Mouse (Mus musculus) urinary bladder, postnatal 36 days (tissue): Measurements from ENCODE around the gene Ngf.
A peak's percentile ranks its signal among the peaks of the same experiment; 100 is the strongest.

ENCODE experiments used
- DNase-seq, 2 experiments: peaks; one replicate each; pipeline ENCODE4 v3.0.0; 2022; ENCODE audit warnings: low spot score in 2 of 2, mixed read lengths in 1 of 2

Gene Ngf

DNA sequence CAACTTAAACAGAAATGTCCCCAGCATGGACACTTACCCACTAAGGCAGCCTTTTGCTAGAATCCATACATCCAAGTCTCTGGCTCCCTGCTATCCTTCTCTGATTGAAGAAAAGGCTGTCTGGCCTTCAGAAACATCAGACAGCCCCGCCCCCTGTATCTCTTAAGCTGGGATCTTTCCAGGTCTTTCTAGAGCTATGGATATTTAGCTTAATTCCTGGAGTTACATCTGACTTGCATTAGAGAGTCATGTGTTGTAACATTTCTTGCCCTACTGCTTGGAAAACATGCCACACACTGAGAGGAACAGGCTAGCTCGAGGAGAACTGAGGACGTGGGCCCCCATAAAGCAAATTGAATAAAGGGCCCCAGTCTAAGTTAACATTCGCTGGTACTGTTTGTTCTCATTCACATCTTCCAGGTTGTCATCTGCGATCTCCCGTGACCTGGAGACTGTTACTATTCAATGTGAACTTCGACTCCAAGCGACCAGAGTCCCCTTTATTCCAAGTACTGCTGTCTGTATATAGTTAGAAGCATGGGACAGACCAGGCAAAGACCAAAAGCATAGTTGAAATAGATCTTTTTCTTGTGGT lies 38.0 kb downstream of the Ngf start:
- no peak for DNase-seq

GRCm38 (mm10) chr3:102508455-102508854 lies 38.7 kb downstream of the Ngf start:
- DNase-seq: no peak

- no peak for DNase-seq
These were observed 39.9 kb downstream of the Ngf start for GRCm38 (mm10) chr3:102509601-102510000.

DNA sequence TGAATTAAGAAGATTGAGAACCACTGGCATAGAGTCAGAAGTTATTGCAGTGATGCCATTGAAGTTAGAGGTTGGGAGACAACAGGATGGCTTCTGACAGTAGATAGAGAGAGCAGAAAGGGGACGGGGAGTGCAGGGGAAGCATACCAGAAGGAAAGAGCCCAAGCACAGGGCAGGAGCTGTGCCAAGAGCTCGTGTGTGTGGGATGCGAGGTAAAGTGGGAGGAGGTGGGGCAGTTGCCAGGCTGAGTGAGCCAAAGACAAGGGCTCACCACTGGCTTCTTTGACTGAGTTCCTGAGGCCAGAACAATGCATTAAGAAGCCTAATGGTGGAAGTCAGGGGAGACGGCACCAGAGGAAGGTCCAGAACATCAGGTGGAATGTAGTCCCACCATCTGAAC lies 47.2 kb downstream of the Ngf start:
- no peak for DNase-seq

DNA sequence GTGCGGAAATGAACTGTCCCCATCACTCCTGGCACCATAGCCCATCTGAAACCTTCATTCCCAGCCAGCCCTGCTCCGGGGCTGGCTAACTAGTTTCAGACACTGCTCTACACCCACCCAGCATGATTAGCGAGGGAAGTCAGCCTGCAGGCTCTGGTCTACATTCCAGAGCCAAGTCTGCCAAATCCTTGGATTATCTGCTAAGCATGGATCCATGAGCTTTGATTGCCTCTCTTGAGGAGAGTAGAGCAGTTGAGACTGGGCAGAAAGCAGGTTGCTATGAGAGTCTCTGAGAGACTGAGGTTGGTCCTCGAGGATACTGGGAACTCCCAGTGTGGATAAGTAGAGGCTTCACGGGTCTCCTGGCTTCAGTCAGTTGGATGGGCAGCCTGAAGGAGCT lies 51.3 kb downstream of the Ngf start:
- no peak for DNase-seq

- DNase-seq: no peak
These were observed 54.0 kb downstream of the Ngf start for GRCm38 (mm10) chr3:102523711-102524110.

GRCm38 (mm10) chr3:102524951-102525350 lies 55.2 kb downstream of the Ngf start:
- DNase-seq: no peak

- no peak for DNase-seq
These were observed 56.1 kb downstream of the Ngf start for GRCm38 (mm10) chr3:102525856-102526255.

DNA sequence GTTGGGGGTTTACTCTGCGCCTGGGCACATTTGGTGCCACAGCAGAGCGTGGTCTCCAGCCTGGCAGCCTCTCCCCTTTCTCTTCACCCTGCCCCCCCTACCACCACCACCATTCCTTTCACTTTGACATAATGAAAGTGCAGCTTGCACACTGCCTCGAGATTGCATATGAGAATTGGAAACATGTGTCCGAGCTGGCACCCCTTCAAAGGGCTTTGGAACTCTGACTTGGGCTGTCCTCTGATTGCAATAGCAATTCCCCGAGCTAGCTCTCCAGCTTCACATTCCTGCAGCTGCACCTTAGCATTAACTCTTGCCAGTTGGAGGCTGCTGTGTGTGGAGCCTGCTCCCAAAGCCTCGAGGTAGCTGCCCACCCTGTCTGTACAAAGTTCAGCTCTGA lies 56.8 kb downstream of the Ngf start:
- peak; percentile 11 to 77 for DNase-seq

- no peak for DNase-seq
These were observed 65.0 kb downstream of the Ngf start for GRCm38 (mm10) chr3:102534744-102535143.

DNA sequence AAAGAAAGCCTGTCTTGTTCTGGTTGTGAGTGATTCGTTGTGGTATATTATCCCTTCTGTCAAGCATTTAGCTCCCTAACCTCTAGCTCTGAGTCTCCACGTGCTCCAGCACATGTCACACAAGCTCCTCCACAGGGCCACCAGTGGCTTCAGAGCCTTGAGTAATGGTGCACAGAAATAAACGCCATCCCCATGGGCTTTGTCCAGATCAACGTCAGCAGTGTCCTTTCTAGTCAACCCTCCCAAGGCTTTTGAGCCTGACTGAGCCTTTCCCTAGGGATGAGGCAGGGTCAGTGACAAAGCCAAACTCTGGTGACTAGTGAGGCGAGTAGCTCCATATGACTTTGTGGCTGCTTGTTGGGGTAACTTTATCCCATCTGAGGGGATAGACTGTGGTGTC lies 73.9 kb downstream of the Ngf start:
- DNase-seq: no peak

GRCm38 (mm10) chr3:102547536-102547935 lies 77.8 kb downstream of the Ngf start:
- DNase-seq: no peak

DNA sequence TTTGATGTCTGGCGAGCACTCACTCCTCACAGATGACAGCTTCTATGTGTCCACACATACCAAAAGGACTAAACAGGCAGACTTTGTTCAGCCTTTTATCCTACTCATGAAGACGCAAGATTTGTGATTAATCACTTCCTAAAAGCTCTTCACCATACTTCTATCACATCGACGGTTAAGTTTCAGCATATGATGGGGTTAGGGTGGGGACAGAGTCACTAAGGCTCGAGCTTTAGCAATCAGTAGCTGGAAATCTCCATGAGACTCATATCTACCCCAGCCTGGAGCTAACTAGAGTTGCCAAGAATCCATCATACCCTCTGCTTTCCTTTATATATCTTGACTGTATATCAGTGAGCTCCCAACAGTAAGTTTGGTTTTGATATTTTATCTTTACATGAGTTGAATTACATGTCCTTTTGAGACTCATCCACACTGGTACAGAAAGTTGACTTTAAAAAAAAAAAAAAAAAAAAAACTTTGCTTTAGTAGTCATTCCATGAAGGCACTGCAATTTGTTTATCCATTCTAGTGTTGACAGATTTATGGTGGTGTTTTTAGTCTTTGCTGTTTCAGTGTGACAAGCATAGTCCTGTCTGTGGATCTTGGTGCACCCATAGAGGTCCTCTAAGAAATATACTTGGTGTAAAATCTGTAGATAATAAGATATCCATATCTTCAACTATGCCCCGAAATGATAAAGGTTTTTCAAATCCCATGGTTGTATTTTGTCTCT lies 84.4 kb downstream of the Ngf start:
- DNase-seq: no peak

DNA sequence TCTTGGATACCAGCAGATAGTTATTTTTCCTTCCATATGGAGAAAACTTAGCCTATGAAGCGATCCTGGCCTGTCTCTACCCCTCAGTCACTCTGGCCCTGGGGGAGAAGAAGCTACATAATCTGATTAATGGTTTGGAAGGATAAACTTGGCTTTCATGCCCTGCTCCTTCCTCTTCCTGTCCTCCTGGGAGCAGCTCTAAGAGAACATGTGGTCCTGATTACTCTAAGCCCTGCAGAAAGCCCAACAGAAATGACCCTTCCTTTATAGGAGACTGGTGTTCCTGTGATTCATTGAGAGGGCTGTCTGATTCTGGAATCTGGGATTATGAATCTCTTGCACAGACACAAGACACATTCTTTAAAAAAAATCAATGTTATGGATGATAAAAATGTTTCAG lies 86.4 kb downstream of the Ngf start:
- no peak for DNase-seq

DNA sequence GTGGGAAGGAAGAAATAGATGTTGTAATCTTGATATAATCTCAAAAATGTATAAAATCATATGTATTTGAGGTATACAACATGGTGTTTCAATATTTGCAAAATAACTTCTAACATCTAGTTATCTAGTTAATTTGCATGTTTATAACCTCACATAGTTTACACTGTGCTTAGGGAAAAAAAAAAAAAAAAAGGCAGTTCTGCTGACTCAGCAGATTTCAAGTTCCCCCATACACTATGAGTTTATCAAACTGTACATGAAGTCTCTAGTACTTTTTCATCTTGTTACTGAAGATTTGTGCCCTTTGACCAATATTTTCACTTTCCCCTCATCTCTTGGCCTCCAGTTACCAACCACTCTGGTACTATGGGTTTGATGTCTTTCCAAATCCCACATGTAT lies 86.9 kb downstream of the Ngf start:
- no peak for DNase-seq
